Mouse (Mus musculus) urinary bladder, postnatal 14 days (tissue): ENCODE results near the gene Gm3336.

ENCODE experiments used
- DNase-seq: peaks from one replicate; pipeline ENCODE4 v3.0.0; 2021; ENCODE audit warnings: low spot score

Gene Gm3336

DNA sequence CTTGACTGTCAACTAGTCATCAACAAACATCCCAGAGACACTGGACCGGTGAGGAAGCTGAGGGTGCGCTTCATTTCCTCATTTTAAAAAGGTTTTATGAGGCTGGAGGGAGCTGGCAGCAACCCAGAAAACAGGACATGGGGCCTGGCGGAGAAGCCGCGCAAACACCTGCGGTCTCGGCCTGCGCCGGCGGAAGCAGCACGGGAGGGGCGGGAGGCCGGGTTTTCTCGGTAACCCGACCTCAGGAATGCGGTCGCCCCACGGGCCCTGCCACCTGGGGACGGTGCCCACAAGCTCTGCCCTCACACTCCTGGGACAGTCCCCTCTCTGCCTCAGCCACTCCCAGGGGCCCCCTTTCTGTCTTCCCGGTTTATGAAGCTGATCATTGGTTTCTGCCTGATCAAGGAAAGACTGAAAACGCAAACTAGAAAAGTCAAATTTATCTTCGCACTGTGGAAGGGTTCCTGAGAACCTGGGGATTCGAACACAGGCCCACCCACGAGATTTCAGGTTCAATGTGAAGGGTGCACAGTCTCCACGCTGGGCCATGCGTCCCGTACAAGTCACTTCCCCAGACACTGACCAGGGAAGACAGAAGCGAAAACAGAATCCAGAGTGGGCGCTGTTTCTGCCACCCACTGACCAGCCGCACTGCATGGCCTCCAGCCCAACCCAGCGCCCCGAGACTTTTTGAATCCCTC lies 22.9 kb upstream of the Gm3336 start:
- DNase-seq, result peak; percentile 82

DNA sequence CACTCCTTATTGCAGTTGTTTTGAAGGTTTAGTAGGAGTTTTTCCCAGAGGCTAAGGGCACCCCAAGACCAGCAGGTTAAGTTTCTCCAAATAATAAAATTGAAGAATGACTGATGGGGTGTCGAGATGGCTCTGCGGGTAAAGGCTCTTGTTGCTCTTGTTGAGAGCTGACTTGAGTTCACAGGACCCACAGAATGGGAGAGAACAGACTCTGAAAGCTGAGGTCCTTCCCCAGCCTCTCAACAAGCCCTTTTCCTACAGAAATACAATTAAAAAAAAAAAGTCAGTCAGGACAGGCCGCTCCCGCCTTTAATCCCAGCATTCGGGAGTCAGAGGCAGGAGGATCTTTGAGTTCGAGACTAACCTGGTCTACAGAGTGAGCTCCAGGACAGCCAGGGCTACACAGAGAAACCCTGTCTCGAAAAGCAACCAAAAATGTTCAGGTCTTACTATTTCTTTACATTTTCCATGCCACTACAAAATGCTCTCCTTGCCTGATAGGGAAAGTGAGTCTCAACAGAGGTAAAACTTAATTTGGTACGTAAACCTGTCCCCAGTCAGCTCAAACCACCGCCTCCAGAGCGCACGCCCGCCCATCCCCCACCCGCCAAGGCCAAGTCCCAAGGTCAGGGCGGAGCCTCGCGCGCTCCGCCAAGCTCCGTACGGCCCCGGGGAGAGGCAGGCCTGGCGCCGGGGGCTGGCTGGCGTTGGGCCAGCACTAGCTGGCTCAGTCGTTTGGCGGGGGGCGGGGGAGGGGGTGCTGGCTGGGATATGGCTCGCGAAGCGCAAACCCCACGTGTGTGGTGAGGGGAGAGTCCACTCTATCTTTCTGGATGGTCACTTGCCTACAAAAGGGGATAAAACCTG lies 22.1 kb upstream of the Gm3336 start:
- DNase-seq, result peak; percentile 74

DNA sequence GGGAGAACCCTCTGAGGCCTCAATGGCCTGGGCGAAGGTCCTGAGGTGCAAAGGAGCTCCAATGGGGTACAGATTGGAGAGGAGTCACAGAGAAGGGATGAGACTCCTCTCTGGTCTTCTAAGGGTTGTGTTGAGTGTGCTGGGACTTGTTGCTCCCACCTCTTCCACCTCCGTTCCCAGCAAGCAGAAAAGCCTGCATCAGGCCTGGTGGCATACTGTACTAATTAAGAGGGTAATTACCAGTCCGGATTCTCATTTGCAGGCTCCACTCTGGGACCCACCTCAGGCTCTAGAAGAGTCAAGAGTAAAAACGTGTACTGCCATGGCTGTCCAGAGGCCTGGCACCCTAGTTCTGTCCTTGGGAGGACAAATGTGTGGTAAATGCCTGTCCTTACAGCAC lies 21.4 kb upstream of the Gm3336 start:
- DNase-seq, result no peak

GRCm38 (mm10) chr8:70697366-70698250 lies 20.7 kb upstream of the Gm3336 start:
- DNase-seq, result no peak

GRCm38 (mm10) chr8:70698310-70699109 lies 19.8 kb upstream of the Gm3336 start, which contains the start of gene Jund:
TSS of gene Jund (plus strand) at chr8:70698949.
- peak; percentile 100 for DNase-seq

- DNase-seq, result peak; percentile 63
These were observed 19.1 kb upstream of the Gm3336 start for GRCm38 (mm10) chr8:70699116-70699833.

- DNase-seq, result peak; percentile 79
These were observed 18.3 kb upstream of the Gm3336 start for GRCm38 (mm10) chr8:70699834-70700554.

GRCm38 (mm10) chr8:70700555-70700922 lies 17.8 kb upstream of the Gm3336 start:
- DNase-seq, result peak; percentile 93

DNA sequence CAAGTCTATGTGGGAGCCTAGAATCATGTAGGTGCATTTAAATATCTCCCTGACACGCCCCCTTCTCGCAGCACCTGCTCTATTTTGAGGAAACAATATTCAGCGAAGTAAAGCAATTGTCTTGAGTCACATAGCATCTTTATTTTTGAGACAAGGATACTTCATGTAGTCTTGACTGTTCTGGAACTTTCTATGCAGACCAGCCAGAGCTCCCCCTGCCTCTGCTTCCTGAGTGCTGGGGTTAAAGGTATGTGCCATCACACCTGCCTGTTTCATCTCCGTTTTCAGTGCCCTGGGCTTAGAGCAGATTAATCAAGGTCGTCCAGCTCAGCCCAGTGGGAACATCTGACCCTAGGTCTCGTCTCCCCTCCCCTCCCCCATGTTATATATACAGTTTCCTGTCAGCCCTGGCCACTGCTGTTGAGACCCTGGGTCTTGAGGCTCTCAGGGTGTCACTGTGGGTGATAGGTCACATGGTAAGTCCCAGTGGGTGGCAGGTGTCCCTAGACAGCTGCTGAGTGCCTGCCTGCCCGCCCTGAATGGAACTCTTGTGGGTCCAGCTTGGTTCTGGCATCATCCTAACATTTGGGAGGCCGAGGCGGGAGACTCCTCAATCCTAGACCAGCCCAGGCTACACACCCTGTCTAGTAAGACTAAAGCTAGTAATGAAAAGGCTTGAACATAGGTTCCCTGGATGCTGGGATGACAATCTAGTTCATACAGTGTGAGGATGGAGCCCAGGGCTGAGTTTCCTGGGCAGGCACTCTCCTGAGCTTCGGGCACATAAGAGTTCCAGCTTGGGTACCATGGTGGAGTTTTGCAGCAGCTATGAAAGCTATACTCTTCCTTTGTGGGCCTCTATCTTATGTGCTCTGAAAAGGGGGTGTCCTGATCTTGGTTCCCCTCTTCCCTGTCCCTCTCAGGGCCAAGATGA lies 17.0 kb upstream of the Gm3336 start:
- no peak for DNase-seq

GRCm38 (mm10) chr8:70701982-70702841 lies 16.1 kb upstream of the Gm3336 start:
- no peak for DNase-seq

- peak; percentile 81 for DNase-seq
These were observed 15.5 kb upstream of the Gm3336 start for GRCm38 (mm10) chr8:70702842-70703182.

- no peak for DNase-seq
These were observed 15.1 kb upstream of the Gm3336 start, which contains the start of gene Iqcn for GRCm38 (mm10) chr8:70703287-70703686. TSS of gene Iqcn (plus strand) at chr8:70703457.

- DNase-seq, result no peak
These were observed 10.1 kb upstream of the Gm3336 start for GRCm38 (mm10) chr8:70708281-70708680.

GRCm38 (mm10) chr8:70709794-70710193 lies 8.5 kb upstream of the Gm3336 start:
- DNase-seq, result no peak

DNA sequence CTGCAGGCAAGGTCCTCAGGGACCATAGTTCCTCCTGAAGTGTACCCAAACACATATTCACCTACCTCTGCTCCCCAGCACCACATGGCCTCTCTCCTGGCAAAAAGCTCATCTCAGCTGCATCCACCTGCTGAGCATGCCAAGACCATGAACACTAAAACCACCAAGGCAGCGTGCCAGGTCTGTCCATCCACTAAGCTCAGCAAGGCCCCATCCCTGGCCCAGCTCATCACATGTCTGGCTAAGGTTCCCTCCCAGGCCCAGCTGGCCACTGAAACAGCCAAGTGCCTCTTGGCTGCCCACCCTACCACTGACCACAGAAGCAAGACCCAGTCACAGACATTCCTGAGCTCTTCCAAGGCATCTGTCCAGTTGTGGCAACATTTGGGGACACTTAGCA lies 8.0 kb upstream of the Gm3336 start:
- no peak for DNase-seq

GRCm38 (mm10) chr8:70711041-70711440 lies 7.3 kb upstream of the Gm3336 start:
- no peak for DNase-seq

- DNase-seq, result no peak
These were observed 4.4 kb upstream of the Gm3336 start for GRCm38 (mm10) chr8:70713991-70714390.

GRCm38 (mm10) chr8:70715086-70715485 lies 3.3 kb upstream of the Gm3336 start:
- DNase-seq, result no peak
